8 mouse cellular contexts compared by ENCODE assay signal in the genomic region with DNA sequence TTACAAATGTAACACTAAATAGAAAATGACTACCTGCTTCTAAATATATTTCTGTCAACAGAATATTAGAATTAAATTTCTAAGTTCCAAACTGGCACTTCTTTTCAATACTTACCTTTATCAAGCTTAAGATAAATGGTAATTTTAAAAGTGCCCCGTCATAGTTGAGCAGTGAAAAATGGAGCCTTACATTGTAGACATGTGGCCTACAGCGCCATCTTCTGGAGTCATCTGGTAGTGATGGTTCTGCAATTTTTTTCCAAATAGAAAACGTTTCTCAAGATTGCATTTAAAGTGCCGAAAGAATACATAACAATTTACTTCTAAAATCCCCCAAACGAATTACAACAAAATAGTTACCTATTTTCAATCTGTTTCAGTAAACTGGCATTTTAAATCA.
DNase-seq lines count a peak whose midpoint lies in the region; ATAC-seq and TF ChIP-seq lines count a peak whose summit lies in the region.

No protein-coding gene starts in this region.

- H3K4me1 ChIP-seq in midbrain, embryonic 14.5 days (ENCODE audit: control insufficient read depth, insufficient read depth, low read length) = no peaks in the 10 kb centered on the region
- 0 out of 2 replicates have a peak, but pooled peaks cover 2% of the 10 kb centered on the region for H3K4me1 ChIP-seq in midbrain, embryonic 16.5 days (ENCODE audit: control insufficient read depth, insufficient read depth, low read length)

- WGBS in midbrain, embryonic 14.5 days = 10% methylated on average over 5 of the region's 5 CpGs
- WGBS in midbrain, embryonic 16.5 days = 6% methylated on average over 5 of the region's 5 CpGs

- H3K36me3 ChIP-seq in midbrain, embryonic 14.5 days (ENCODE audit: control insufficient read depth, insufficient read depth, low read length) = peaks cover 37% of the 10 kb centered on the region
- peaks cover 9% of the 10 kb centered on the region for H3K36me3 ChIP-seq in midbrain, embryonic 16.5 days (ENCODE audit: control insufficient read depth, insufficient read depth, low read length)

- peak; percentile 94 for TF ChIP-seq CTCF in gastrocnemius, adult 2 months (IDR thresholded peaks at IDR 0.05)

- H3K4me2 ChIP-seq in midbrain, embryonic 14.5 days (ENCODE audit: low read length) = no peak overlapping the region
- H3K4me2 ChIP-seq in midbrain, embryonic 16.5 days (ENCODE audit: low read length) = no peak overlapping the region

- H3K27me3 ChIP-seq in midbrain, embryonic 14.5 days (ENCODE audit: control insufficient read depth, insufficient read depth, low read length) = no peaks in the 10 kb centered on the region
- no peaks in the 10 kb centered on the region for H3K27me3 ChIP-seq in midbrain, embryonic 16.5 days (ENCODE audit: control insufficient read depth, insufficient read depth, low read depth, low read length)

- H3K27ac ChIP-seq in gastrocnemius, adult 2 months = peak overlapping the region; percentile 83
- no peak overlapping the region for H3K27ac ChIP-seq in midbrain, embryonic 14.5 days (replicated peaks; ENCODE audit: low read depth, low read length)
- H3K27ac ChIP-seq in midbrain, embryonic 16.5 days (ENCODE audit: low read length) = no peak overlapping the region

- peak overlapping the region; percentile 44 for H3K4me3 ChIP-seq in gastrocnemius, adult 2 months
- H3K4me3 ChIP-seq in midbrain, embryonic 14.5 days (replicated peaks; ENCODE audit: low read depth, low read length) = no peak overlapping the region
- H3K4me3 ChIP-seq in midbrain, embryonic 16.5 days (ENCODE audit: low read depth, low read length) = no peak overlapping the region

- intact Hi-C loops in gastrocnemius, adult 2 months (cut with DNase I) = loop anchor here (1.0 to 10.0 kb wide), 3 partner anchors 50 to 300 kb away; no protein-coding TSS in a partner anchor

- no peak overlapping the region for H3K9ac ChIP-seq in midbrain, embryonic 14.5 days (replicated peaks; ENCODE audit: low read length)
- no peak overlapping the region for H3K9ac ChIP-seq in midbrain, embryonic 16.5 days (ENCODE audit: low read depth, low read length)

- H3K9me3 ChIP-seq in midbrain, embryonic 14.5 days (ENCODE audit: control insufficient read depth, low read length) = no peaks in the 10 kb centered on the region
- H3K9me3 ChIP-seq in midbrain, embryonic 16.5 days (replicated peaks; ENCODE audit: control insufficient read depth, low read length, poor library complexity, severe bottlenecking) = no peaks in the 10 kb centered on the region

- ATAC-seq in midbrain, embryonic 14.5 days (ENCODE audit: low FRiP score, low TSS enrichment) = no peak
- ATAC-seq in midbrain, embryonic 16.5 days = no peak
- ATAC-seq in granulocyte monocyte progenitor cell, adult 5-6 weeks (replicated peaks; ENCODE audit: poor library complexity, severe bottlenecking) = peak; percentile 75
- ATAC-seq in megakaryocyte progenitor cell, adult 5-6 weeks (replicated peaks; ENCODE audit: poor library complexity) = peak; percentile 93

- peak; percentile 47 for DNase-seq in gastrocnemius, adult 2 months
- DNase-seq in gastrocnemius, adult 8-10 months (ENCODE audit: low spot score in 2 of 2) = no peak
- peak; percentile 86 for DNase-seq in midbrain, embryonic 14.5 days
- peak; percentile 43 for DNase-seq in adrenal gland, postnatal 25 days
- DNase-seq in urinary bladder, postnatal 4 days (ENCODE audit: low spot score in 2 of 2) = no peak

Comparison
In these comparisons a context has a peak if more than half of its experiments do, and no peak if none do; other contexts are left out.
1. DNase-seq: peak in gastrocnemius, adult 2 months (single experiment), midbrain, embryonic 14.5 days (single experiment) and adrenal gland, postnatal 25 days (single experiment); none in gastrocnemius, adult 8-10 months (0 of 2) and urinary bladder, postnatal 4 days (0 of 2).
2. ATAC-seq: peak in granulocyte monocyte progenitor cell, adult 5-6 weeks (single experiment) and megakaryocyte progenitor cell, adult 5-6 weeks (single experiment); none in midbrain, embryonic 14.5 days (single experiment) and midbrain, embryonic 16.5 days (single experiment).